Mouse (Mus musculus): ENCODE measurements around the gene Cela2a. TPM values are rescaled to one million over a fixed set of nuclear protein-coding genes. Genes with fewer than 3 reads are reported as not detected.

Cela2a gene
- total RNA-seq (2021), result not detected
- long read RNA-seq, experiment 1, result 0 reads
- long read RNA-seq, experiment 2, result 0 reads

DNA sequence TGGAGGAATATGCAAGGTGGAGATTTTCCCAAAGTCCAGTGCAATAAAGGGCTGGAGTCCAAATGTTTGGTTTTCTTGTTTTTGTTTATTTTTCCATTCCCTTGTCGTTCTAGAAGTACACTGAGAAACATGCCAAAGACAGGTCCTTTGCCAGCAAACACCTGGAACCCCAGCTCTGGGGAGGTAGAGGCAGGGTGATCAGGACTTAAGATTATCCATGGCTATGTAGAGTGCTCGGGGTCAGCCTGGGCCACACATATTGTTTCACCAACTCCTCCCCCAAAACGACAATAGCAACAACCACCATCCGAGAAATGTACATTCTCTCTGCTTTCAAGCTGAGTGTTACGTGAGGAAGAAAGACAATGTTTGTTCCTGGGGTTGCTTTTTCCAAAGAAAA lies at the start of gene Cela2a:
Gene Cela2a, minus strand, starts transcription at position 101 of the 400 bp plus-strand sequence.
- DNase-seq, result no peak
- Histone ChIP-seq H3K27ac (no peak within 1 kb of the TSS), H3K4me3 (no peak within 1 kb of the TSS)
- TF ChIP-seq CTCF (IDR thresholded peaks at IDR 0.05), result no peak
- intact Hi-C loops (cut with DNase I), result loop anchor here (10.0 kb wide), 1 partner anchor 211 kb away; the partner anchor contains the start of gene Tmem82

DNA sequence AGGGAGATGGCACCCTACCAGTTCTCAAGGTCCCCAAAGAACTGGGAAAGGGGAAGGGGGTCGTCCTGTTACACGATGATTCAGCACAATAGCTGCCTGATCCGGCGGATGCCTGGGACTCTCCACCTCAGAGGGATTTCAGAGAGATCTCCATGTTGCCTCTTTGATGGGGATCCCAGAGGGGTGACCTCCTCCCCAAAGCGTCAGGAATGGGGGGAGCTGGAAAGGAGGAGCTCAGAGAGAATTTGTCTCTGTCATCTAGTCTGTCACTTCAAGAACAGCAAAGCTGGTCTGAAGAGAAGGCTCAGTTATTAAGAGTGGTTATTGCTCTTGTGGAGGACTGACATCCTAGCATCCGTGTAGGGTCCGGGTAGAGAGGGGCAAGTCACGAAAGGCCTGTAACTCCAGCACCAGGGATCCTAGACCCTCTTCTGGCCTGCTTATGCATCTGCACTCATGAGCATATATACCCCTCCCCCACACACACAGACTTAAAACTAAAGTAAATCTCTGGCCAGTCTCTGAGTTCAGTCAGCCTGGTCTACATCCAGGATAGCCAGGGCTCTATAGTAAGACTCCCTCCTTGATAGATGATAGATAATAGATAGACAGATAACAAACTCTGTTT lies 49.6 kb upstream of the Cela2a start:
- DNase-seq, result no peak
- peak overlapping the region; percentile 85 for H3K4me3 ChIP-seq
- intact Hi-C loops (cut with DNase I), result no loop called here
- no peak for TF ChIP-seq CTCF (IDR thresholded peaks at IDR 0.05)
- H3K27ac ChIP-seq, result no peak overlapping the region

DNA sequence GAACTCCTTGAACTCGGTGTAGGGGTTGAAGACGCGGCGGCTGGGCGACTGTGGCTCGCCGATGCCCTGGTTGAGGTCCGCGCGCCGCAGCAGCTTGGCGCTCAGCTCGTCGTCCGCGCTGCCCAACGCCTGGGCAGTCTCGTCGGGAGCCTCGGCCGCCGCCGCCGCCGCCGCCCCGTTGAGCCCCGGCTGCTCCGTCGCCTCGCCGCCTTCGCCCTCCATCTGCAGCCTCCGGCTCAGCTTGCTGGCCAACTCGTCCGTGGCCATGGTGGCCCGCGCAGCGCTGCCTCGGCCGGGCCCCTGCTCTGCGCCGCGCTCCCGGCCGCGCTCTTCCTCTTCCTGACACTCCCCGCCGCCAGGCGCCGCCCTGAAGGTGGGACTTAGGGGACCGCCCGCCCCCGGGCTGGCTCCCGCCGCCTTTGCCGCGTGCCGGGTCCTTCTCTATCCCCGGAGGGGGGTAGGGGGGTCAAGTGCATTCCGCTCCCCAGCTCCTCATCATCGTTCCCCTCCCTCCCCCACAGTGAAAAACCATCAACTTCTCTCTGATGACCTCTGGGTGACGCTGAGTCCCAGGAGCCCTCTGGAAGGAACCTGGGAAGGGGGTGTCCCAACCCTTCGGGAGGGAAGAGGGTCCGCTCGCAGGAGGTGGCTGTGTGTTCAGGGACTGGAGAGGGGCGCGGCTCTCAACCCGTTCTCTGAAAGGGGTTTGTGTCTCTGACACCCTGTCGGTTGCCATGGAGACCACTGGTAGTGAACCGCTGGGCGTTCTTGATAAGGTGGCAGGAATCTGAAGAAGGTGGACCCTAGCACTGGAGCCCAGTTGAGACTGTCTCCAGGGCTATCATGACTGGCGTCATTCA lies 48.9 kb upstream of the Cela2a start, which contains the start of gene Efhd2:
Gene Efhd2, minus strand, starts transcription at position 320 of the 860 bp plus-strand sequence.
- Histone ChIP-seq H3K27ac (peak within 1 kb of the TSS; percentile 86), H3K4me3 (peak within 1 kb of the TSS; percentile 85)
- intact Hi-C loops (cut with DNase I), result no loop called here
- TF ChIP-seq CTCF (IDR thresholded peaks at IDR 0.05), result peak; percentile 20; the same call in 1 of the 2 replicates
- peak; percentile 89 for DNase-seq

DNA sequence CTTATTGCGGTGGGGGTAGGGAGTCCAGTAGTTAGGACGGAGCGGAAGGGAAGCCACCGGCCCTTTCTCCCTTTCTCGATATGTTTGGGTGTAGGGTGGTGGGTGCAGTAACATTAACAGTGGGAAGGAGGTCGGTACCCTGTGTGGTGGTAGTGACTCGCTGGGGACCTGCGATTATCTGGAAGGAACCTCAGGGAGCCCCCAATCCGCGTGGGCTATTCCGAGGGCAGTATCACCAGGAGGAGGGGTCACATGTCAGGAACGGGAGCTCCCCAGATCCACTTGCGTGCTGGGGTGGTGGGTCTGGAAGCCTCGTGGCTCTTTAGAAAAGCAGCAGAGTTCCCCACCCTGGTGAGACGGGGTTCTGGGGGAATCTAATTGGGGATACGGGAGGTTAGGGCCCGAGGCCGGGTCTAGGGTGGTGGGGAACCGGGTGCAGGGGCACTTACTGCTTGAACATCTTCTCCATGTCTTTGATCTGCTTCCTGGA lies 48.2 kb upstream of the Cela2a start:
- intact Hi-C loops (cut with DNase I), result no loop called here
- Histone ChIP-seq H3K27ac (peak overlapping the region; percentile 86), H3K4me3 (peak overlapping the region; percentile 85)
- no peak for TF ChIP-seq CTCF (IDR thresholded peaks at IDR 0.05)
- no peak for DNase-seq

DNA sequence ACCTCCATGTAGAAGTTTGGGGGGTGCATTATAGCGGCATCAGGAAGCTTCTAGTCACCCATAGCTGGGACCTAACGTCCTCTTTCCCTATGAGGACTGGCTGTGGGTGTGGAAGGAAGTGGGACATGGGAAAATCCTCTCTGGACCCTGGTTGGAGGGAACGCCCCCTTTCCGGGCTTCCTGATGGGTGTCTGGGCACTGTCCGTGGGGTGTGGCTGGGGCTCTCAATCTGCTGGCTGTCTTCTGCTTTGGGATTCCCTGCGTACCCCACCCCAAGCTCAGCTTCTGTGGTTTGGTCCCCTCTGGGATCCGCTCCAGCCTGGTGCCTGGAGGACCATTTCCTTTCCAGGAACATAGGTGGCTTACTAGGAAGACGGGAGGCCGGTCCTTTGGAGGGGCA lies 47.0 kb upstream of the Cela2a start:
- intact Hi-C loops (cut with DNase I), result no loop called here
- no peak for DNase-seq
- no peak for TF ChIP-seq CTCF (IDR thresholded peaks at IDR 0.05)

DNA sequence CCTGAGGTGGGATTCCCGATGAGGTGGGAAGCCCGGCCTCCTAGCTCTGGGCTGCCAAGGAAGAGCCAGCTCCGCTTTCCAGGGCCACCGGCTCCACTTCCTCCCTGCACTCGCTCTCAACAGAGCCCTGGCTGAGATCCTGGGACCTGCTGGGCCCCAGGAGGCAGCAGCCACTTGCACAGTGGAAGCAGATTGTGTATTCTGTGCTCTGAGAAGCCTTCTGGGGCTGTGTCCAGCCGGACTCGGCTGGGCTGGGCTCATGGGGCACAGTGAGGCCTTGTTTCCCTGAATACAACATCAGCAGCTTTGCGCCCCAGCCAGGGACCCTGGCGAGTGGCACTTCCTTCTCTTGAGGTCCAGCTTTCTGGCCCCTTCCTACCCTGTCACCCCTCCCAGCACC lies 45.9 kb upstream of the Cela2a start:
- no peak for TF ChIP-seq CTCF (IDR thresholded peaks at IDR 0.05)
- peak overlapping the region; percentile 85 for H3K4me3 ChIP-seq

More for the DNA sequence above, 47.0 kb upstream of the Cela2a start:
- Histone ChIP-seq H3K27ac (peak overlapping the region; percentile 86), H3K4me3 (peak overlapping the region; percentile 85)

DNA sequence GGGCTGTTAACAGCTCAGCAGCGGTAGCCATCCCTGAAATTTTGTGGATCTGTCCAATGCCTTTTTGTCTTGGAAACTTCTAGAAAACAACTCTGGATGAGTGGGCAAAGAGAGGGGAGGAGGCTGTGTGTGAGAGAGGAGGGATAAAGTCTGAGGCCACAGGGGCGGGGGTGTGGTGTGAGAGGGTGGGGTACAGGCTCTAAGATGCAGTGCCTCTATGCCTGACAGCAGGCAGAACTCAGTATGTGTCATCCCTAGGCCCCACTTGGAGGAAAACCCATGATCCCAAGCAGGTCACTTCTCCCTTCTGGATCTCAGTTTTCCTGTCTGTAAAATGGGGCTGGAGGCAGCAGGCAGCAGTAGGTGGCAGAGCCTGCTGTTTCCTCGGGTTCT lies 45.4 kb upstream of the Cela2a start:
- peak overlapping the region; percentile 86 for H3K27ac ChIP-seq
- H3K4me3 ChIP-seq, result peak overlapping the region; percentile 85
- no peak for DNase-seq
- no peak for TF ChIP-seq CTCF (IDR thresholded peaks at IDR 0.05)
- intact Hi-C loops (cut with DNase I), result no loop called here

More for the DNA sequence above, 45.9 kb upstream of the Cela2a start:
- DNase-seq, result peak; percentile 46
- intact Hi-C loops (cut with DNase I), result no loop called here
- peak overlapping the region; percentile 86 for H3K27ac ChIP-seq

DNA sequence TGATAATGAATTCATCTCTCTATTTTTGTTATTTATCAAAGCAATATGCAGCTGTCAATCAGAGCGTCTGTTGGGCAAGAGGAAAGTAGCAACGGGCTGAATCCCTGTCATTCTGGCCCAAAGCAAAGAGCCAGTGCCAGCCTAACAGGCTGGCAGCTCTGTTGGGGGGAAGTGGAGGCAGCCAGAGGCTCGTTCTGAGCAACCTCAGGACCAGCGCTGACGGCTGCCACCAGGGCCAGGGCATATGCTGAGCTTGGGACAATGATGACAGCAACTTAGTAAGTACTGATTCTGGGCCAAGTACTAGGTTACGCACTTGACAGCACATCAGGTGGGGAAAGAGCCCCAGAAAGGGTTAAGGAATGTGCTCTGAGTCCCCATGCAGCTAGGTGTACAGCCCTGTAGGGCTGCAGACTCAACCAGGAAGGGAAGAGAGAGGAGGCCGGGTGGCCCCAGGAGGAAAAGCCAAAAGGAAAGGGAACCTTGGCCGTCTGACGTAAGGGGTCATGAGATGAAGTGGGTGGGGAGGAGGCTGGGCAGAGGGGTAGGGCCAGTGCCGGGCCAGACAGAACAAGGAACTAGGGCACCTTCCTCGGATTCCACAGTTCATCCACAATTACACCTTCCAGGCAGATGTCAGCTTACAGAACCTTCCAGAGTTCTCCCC lies 44.8 kb upstream of the Cela2a start:
- intact Hi-C loops (cut with DNase I), result no loop called here
- no peak for TF ChIP-seq CTCF (IDR thresholded peaks at IDR 0.05)
- peak overlapping the region; percentile 86 for H3K27ac ChIP-seq
- peak; percentile 61 for DNase-seq
- peak overlapping the region; percentile 34 for H3K4me3 ChIP-seq

DNA sequence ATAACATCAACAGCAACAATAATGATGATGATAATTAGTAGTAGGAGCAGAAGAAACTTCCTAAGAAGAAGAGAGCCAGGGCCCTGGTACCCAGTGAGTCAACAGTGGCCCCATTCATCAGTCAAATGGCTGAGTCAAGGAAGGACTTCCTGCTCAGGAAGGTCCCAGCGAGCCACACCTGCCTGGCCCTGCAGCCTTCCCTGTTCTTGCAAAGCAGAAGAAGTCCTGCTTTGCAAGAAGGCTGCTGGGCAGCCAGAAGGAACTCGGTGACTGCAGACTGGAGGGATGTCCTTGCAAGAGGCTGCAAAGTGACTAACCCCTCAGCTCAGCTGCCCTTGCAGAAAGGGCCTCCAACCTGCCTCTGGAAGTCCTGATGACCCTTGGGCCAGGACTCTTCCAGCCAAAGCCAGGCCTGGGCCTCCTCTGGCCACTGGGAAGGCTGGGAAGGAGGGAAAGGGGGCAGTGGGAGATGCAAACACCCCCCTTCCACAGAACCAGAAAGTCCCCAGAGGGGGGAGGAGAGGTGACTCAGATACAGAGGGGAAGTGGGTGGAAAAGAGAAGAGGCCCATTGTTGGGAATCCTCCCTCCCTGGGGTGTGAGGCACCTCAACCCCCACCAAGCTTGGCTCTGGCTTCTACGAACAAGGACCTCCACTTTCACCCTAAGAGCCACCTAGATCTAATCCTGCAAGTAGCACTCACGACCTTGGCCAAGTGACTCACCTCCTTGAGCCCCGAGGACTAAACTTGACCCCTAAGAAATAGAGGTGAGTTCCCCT lies 43.7 kb upstream of the Cela2a start:
- TF ChIP-seq CTCF (IDR thresholded peaks at IDR 0.05), result no peak
- intact Hi-C loops (cut with DNase I), result no loop called here
- DNase-seq, result no peak
- peak overlapping the region; percentile 86 for H3K27ac ChIP-seq
- H3K4me3 ChIP-seq, result no peak overlapping the region

DNA sequence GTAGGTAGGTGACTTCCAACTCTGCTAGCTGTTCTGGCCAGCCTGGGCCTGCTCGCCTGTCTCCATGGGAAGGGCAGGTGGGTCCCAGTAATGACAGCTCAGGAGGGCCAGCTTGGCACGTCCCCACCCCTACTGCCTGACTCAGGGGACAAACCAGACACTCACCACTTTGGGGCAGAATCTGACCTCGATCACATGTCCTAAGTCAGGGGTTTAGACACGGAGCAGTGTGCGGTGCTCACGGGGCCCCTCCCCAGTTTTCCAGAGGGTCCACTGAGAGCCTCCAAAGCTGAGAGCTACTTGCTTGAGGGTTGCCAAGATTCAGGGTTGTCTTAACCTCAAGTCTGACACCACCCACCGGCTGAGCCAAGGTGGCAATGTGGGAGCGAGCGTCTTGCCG lies 42.1 kb upstream of the Cela2a start:
- H3K4me3 ChIP-seq, result no peak overlapping the region
- intact Hi-C loops (cut with DNase I), result no loop called here
- no peak for DNase-seq
- no peak for TF ChIP-seq CTCF (IDR thresholded peaks at IDR 0.05)
- H3K27ac ChIP-seq, result no peak overlapping the region; the same call in 1 of the 2 replicates

DNA sequence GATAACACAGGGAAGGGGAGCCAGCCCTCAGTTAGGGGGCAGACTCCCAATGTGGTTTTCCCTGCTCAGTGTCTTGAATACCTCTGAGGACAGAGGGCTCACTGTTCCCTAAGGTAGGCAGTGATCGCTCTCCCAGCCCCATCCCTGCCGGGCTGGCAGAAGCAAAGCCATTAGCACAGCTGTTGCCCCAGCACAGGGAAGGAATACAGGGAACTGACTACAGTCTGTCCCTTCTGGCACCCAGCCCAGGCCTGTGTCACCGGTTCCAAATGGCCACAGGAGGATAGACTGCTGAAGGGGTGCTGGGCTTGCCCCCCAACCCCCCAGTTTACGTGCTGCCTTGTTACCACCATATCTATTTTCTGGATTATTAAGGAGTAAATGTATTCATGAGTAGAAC lies 41.5 kb upstream of the Cela2a start:
- no peak for TF ChIP-seq CTCF (IDR thresholded peaks at IDR 0.05)
- intact Hi-C loops (cut with DNase I), result no loop called here
- H3K27ac ChIP-seq, result peak overlapping the region; percentile 51
- H3K4me3 ChIP-seq, result no peak overlapping the region
- peak; percentile 73 for DNase-seq
